Mouse (Mus musculus) A20 (cell line): ENCODE results near the gene Lrp1.

Experiments used
- DNase-seq: peaks from one replicate; pipeline ENCODE4 v3.0.0-alpha.2; 2011; ENCODE audit warnings: low read depth, low spot score

Lrp1 gene

DNA sequence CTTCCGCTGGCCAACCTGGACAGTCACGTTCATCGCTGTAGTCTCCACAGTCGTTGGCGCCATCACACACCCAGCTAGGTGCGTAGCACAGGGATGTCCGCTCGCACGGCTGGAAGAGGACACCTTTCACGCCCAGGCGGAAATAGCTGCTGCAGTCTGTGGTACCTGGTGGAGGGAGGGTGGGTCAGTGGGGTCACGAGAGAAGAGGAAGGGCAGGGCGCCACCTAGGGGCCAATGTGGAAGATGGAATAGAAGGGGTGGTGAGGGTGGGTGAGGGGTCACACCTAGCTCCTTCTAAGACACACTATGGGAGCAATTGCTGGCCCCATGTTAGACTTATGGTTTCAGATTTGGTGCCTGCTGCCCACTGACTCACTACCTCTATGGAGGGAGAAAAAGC is 63.6 kb downstream of the Lrp1 start:
- DNase-seq: peak; percentile 56

DNA sequence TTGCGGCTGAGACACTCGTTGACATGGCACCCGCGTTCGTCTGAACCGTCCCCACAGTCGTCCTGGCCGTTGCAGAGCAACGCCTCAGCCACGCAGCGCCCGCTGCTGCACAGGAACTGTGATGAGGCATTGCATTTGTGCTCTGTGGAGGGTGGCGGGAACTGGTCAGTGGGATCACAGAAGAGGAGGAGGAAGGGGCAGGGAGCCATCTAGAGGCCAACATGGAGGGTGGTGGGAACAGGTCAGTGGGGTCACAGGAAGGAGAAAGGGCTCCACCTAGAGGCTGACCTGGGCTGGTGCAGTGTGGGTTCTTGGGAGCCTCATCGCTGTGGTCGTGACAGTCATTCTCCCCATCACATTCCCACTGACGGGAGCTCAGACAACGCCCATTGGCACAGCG is 65.2 kb downstream of the Lrp1 start:
- peak; percentile 76 for DNase-seq

DNA sequence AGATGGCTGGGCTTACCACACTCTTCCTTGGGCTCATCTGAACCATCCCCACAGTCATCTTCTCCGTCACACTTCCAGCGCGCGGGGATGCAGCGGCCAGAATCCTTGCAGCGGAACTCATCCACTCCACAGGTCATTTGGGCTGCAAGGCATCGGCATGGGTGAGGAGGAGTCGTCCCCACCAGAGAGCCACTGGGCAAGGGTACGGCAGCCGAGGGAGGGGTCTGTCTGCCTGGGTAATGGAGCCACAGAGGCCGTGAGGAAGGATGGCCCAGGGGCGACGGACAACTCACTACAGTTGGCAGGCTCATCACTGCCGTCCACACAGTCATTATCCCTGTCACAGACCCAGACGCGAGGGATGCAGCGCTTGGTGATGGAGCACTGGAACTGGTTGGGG is 71.1 kb downstream of the Lrp1 start:
- no peak for DNase-seq

DNA sequence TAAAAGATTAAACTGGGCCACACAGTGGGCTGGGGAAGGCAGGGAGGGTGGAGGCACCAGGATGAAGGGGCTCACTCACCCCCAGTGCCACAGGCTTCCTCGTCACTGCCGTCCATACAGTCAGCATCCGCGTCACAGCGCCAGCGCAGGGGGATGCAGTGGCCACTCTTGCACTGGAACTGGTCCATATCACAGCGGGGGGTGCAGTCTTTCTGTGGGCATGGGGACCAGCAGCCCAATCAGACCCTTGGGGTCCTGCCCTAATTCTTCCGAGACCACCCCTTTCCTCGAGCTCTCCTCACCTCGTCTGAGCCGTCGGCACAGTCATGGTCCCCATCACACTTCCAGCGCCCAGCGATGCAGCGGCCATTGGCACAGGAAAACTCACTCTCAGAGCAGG is 72.7 kb downstream of the Lrp1 start:
- no peak for DNase-seq

DNA sequence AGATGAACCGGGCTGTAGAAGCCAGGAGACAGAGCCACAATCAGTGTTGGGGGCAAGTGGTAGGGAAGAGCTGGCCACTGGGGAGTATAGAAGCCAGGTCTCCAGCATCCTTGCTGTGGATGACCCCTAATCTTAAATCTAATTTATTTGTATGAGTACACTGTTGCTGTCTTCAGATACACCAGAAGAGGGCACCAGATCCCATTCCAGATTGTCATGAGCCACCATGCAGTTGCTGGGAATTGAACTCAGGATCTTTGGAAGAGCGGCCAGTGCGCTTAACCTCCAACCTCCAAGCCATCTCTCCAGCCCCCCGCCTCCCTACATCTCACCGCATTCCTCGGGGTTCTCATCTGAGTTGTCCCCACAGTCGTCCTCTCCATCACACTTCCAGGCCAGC is 74.4 kb downstream of the Lrp1 start:
- DNase-seq: no peak

DNA sequence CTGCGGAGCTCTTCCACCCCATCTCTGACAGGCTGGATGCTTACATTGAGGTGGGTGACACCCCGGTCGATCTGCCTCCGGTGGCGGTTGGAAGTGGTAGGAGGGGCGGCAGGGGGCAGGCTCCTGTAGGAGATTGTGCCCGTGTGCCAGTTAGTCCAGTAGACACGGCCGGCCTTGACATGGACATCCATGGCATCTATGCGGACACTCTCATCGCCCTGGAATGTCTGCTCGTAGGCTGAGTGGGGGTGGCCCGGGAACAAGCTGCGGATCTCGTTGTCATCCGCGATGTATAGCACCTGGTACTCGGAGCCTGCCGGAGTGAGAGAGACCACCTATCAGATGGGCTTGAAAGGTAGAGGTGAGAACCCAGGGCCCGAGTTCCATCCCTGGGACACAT is 76.6 kb downstream of the Lrp1 start:
- DNase-seq: no peak

DNA sequence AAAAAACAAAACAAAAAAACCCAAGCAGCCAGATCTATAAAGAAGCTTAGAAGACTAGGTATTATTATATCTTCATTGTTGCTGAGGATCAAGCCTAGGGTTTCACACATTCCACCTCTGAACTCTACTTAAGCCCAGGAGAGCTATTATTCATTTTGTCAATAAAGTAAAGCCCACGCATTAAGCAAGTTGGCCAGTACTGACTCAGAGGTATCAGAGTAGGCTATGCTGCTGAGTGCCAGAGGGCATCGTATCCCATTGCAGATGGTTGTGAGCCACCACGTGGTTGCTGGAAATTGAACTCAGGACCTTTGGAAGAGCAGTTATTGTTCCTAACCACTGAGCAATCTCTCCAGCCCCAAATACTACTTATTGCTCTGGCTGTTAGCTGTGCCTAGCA is 77.0 kb downstream of the Lrp1 start:
- no peak for DNase-seq

DNA sequence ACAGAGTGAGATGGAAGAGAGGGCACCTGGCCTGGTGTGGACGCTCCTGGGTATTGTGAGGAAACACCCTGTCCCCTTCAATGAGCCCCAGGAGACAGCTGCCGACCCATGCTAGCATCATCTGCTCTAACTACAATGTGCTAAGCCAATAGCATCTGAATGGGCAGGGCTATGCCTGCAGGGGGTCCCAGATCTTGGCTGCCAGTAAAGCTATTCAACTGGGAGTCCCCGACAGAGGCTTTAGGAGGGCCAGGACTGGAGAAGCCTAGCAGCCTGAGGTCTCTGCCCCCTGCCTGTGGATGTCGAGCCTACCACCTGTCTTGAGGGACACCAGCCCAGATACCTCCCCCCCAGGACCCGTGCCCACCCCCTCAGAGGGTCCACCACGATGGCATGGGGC is 78.2 kb downstream of the Lrp1 start:
- DNase-seq: no peak

DNA sequence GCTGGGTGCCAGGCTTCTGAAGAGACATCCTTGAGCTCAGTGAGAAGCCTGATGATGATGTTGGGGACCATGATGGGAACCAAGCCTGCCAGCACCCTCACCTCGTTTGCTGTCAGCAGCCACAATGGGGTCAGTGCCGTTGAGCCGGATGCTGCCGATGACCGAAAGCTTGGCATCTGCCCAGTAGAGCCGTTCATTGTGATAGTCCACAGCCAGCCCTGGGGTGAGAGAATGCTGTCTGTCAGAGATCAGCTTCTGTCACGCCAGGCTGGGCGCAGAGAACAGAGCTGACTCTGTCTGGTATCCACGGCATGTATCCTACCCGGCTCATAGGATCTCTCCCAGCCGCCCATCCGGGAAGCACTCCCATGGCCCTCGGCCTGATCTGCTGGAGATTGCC is 78.9 kb downstream of the Lrp1 start:
- no peak for DNase-seq

DNA sequence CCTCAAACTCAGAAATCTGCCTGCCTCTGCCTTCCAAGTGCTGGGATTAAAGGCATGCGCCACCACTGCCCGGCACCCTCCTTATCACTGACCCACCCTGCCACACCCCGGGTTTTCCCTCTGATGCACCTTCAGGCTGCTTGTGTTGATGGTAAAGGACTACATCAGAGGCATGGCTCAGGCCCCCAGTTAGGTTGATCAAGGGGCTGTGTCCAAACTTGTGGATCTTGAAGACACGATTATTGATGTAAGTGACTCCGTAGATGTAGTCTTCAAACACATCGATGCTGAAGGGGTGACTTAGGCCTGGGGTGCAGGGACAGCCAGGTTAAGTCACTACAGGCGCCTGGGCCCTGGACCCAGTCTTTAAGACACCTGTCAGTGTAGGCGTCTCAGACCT is 79.4 kb downstream of the Lrp1 start:
- DNase-seq: no peak

DNA sequence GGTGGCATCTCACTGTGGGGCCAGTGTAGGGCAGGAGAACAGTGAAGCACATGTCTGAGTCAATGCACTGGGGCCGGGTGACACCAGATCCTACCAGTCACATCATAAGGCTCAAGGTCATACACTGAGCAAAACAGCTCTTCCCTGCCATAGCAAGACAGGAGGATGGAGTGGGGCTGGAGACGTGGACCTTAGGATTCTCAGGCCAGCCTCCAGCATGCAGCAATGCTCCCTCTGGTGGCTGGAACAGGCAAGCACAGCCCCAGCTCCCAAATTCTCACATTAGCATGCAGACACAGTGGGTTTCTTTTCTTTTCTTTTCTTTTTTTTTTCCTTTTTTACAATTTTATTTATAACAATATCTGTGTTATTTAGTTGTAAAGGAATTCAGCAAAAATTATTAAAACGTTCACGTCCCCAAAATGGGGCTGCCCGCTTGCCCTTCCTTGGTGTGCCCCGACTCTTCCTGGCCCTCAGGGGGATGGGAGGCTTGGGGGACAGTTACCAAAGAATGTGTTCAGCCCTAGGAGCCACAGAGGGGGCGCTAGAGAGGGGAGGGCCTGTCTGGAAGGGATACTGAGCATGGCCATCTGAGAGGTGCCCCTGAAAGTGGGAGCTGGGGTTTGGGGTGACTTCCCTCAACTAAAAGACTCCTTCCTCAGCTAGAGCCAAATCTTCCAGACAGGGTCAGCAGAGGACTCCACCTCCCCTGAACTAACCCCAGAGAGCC is 82.9 kb downstream of the Lrp1 start:
- peak; percentile 73 for DNase-seq

DNA sequence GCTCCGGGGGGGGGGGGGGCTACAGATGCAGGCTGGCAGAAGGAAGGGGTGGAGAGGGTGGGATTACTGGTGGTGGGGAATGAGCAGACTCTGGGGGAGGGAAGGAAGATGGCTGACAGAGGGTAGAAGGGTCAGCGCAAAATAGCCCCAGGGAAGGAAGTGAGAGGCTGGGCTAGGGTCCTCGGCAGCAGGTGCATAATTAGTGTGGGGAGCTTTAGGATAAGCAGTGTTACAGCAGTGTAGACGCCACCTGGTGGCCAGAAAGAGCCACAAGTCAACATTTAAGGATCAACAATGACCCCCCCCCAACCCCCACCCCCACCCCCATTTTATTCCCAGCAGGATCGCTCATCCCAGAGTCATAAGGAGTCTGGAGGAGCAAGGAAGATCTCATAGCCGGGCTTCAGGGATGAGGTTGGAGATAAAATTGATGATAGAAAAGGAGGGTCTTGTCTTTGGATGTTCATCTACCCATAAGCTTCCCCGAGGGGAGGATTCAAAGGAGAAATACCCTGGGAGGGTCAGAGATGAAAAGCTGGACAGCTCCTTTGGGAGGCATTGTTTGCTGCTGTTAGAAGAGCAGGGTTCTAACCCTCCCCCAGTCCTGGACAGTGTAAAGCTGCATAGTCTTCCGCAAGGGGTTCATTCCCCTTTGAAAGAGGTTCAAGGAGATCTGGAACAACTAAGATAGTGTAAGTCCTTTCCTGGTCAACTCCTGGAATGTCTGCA is 84.2 kb downstream of the Lrp1 start:
- DNase-seq: peak; percentile 77

DNA sequence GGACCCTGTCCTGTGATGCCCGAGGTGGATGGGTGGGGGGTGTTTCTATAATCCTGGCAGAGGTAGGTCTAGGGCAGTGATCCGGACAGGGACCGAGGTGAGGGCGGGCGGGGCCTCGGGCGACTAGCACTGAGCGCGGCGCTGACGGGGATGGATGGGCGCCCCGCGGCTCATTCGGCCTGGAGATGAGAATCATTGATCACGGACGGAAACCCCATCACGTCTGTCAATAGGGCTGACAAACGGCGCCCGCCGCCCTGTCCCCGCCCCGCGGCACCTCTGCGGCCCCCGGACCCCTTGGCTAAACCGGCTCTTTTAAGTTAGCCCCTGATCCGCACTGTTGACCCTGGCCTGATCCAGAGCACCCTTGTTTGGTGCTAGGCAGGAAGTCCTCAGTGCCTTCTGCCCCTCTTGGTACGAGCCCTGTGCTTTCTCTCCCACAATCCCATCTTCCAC is 86.0 kb downstream of the Lrp1 start:
- DNase-seq: no peak

DNA sequence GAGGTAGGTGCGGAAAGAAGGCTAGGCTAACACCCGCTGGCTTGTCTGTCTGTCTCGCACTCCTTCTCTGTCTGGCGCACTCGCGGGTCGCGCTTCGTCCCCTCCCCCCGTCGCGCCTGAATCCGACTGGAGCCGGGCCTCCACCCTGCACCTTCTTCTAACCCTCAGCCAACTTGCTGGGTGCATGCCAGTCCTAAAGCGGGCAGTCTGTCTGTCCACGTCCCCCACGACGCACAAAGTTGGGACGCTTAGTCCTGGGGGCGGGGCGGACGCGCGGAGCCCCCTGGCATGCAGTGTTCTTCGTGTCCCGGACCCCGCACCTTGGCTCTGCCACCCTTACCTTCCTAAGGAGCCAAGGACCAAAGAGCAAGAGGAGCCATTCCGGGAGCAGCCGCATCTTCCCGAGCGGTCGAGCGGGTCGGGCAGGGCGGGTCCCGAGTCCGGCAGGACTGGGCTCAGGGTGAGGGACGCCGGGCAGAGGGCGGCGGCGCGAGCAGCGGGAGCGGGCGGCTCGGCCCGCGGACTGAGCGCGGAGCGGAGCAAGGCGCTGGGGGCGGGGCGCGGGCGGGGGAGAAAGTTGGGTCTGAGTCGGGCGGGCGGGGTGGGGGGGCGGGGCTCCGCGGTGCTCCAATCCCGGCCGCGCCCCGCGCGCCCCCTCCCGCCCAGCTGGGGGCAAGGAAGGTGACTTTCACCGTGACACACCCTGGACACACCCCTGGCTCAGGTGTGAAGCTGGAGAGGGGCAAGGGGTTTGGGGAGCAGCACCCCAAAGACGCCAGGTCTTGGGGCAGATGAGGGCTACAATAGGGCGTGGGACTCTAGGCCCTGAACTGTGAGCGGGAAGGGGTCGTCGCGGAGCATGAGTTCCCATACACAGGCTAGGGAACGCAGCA is 86.7 kb downstream of the Lrp1 start, which contains the start of gene Nxph4:
Gene Nxph4 (minus strand): TSS at position 524 of the 893 bp plus-strand sequence.
- DNase-seq: peak; percentile 48

DNA sequence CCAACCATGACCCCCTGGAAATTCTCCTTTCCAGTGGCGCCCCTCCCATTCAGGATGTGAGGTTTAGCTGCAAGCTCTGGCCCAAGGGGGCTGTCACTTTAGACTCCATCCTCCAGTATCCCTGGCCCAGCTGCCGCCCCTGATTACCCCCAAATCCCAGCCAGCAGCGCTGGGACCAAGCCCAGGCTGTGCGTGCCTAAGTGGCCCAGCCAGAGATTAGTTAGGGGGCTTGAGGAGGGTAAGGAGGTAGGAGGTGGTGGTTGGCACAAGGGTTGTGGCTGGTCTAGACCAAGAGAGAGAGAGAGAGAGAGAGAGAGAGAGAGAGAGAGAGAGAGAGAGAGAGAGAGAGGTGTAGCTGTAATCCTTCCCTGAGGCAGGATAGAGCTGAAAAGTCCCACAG is 89.4 kb downstream of the Lrp1 start:
- DNase-seq: no peak

DNA sequence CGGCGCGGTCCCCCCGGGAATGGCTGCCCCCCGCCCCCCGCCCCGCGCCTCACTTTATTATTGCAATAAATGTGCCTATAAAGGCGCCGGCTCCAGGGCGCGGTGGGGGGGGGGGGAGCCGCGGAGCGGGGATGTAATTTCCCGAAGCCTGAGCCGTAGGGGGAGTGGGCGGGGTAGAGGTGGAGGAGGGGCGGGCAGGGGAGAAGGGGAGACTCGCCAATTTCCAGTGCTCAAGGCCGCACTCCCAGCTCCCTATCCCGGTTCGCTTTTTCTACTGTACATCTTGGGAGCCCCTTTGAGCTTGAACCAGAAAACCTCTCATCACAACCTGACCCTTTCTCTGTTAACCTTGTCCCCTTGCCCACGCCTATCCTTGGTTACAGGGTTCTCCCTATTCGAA is 90.0 kb downstream of the Lrp1 start:
- no peak for DNase-seq

DNA sequence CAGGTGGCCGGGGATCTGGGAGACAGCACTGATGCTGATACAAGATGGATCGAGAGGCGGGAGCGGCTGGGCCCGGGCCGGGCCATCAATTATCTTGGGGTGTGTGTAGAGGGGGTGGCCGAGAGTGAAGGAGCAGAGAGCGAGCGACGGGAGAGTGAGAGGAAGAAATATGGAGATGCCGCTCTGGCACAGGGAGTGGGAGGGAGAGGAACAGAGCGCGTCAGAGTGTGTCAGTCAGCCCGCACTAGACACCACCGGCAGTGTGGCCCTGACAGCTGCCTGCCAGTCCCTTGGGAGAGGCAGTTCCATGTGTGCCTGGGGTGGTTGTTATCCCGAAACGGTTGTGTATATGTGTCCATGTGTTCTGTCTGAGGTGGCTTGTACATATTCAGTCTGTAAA is 93.5 kb downstream of the Lrp1 start:
- no peak for DNase-seq

DNA sequence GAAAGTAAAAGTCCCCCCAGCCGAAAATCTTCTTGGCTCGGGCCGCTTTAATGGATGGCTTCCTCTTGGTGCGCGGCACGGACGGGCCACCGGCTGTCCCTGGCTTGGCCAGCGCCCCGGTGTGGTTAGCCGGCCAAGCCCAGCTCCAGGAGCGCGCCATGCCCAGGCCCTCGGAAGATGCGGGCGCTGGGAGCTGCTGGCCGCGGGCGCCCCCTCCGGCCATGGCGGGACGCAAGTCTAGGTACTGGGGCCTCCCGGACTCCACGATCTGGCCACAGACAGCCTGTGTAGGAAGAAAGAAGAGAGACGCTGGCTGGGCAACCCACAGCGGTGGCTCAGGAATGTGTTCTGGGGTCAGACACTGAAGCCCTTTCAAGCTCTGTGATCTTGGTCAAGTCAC is 94.3 kb downstream of the Lrp1 start:
- DNase-seq: peak; percentile 63

DNA sequence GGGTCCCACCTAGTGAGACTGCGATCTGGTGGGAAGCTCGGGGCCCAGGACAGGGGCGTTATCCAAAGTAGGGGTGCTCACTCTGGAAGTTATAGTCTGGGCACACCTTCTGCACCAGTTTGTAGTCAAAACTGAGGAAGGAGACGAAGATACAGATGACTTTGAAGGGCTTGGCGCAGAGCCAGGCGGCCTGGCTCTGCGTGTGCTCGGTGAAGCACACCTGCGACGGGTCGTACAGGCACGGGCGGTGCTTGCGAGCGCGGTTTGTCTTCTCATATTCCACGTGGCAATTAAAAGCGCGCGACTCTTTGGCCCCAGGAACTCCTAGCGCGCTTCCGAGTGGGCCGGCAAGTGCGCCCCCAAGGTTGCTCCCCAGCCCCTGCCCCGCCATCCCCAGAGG is 94.9 kb downstream of the Lrp1 start:
- DNase-seq: peak; percentile 46

DNA sequence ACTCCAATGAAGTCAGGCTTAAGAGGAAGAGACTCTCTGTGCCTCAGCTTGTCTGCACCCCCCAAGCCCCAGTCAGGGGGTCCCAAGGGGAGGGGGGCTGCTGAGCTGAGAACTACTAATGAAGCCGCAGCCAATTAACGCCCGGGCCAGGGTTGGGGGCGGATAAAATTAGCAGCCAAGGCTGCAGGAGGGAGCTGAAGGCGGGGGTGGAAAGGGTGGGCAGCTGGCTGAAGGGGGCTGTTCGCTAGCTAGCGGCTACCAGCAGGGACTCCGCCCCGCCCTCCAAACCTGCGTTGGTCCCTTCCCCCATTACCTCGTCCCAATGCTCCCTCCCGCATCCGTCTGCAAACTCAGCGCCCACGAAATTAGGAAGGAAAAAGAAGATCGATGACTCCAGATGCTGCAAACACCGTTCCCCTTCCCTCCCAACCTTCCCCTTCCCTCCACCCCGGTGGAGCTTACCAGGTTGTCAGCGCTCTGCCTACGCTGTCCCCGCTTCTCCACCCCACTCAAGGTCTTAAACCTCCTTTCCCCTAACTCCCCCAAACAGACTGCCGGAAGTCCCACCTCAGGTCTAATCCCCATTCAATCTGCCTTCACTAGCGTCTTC is 96.2 kb downstream of the Lrp1 start:
- no peak for DNase-seq

DNA sequence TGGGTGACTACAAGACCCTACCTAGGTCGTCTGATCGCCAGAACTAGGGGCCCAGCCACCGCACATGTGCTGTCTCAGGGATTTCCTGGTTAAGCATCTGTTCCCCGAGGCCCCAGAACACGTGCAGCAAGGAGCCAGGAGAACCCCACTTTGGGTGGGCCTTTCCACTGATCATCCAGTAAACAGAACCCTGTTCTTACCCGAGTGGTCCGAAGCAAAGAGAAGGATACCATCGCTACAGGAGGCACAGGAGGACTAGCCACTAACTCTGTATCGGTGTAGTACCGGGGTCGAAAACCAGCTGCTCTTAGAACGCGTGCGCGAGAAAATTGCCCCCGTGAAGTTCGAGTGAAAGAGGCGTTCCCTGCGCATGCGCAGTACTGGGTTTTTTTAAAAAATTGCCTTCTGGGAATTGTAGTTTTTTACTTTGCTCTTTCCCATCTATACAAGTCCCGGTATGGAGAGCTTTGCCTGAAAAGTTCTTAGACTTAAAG is 98.8 kb downstream of the Lrp1 start, which contains the start of gene Shmt2:
Gene Shmt2 (minus strand): TSS at position 357 of the 494 bp plus-strand sequence.
- DNase-seq: peak; percentile 93
